Comparison of ENCODE assay signal across 38 mouse cellular contexts in genomic region chr16:57062045-57062444, GRCm38 (mm10). TPM values are rescaled to one million over a fixed set of nuclear protein-coding genes. Genes with fewer than 3 reads are reported as not detected.
"Had no signal": no experiment of that assay in that cellular context is flagged by ENCODE, and none has a peak within 500 bp of the region (broad histone marks: within the 10 kb centered on the region; RNA-seq: fewer than 3 reads in every experiment).

No protein-coding gene starts in this region.

- H3K36me3 ChIP-seq: heart, embryonic 12.5 days; heart, embryonic 13.5 days; heart, embryonic 15.5 days; hindbrain, embryonic 10.5 days; hindbrain, embryonic 12.5 days; hindbrain, embryonic 13.5 days; hindbrain, embryonic 15.5 days; intestine, embryonic 15.5 days; kidney, embryonic 15.5 days had no signal

- H3K9ac ChIP-seq: heart, embryonic 12.5 days; heart, embryonic 13.5 days; heart, embryonic 15.5 days; hindbrain, embryonic 12.5 days; hindbrain, embryonic 13.5 days; hindbrain, embryonic 14.5 days; hindbrain, embryonic 15.5 days; intestine, embryonic 15.5 days; kidney, embryonic 15.5 days had no signal

- DNase-seq: heart, postnatal 10 days; heart, postnatal 14 days; heart, postnatal 36 days; heart, postnatal 4 days; kidney, adult 11 months; kidney, adult 18-20 months; kidney, adult 2 months; kidney, adult 8-10 months; kidney, adult 9 months; kidney, postnatal 10 days; kidney, postnatal 14 days; kidney, postnatal 25 days; kidney, postnatal 36 days; kidney, postnatal 4 days; layer of hippocampus, adult 9-11 months; layer of hippocampus, postnatal 36 days had no signal

- ATAC-seq: hindbrain, embryonic 16.5 days; hindbrain, postnatal 0 days; inflammation-experienced regulatory T-cells, adult 6 months; intestine, embryonic 15.5 days; intestine, embryonic 16.5 days; intestine, postnatal 0 days had no signal

- H3K9me3 ChIP-seq: heart, embryonic 12.5 days; heart, embryonic 13.5 days; heart, embryonic 15.5 days; hindbrain, embryonic 10.5 days; hindbrain, embryonic 12.5 days; hindbrain, embryonic 13.5 days; hindbrain, embryonic 15.5 days; intestine, embryonic 15.5 days; kidney, embryonic 15.5 days had no signal

- H3K4me3 ChIP-seq: heart, embryonic 12.5 days; heart, embryonic 13.5 days; heart, embryonic 15.5 days; hindbrain, embryonic 10.5 days; hindbrain, embryonic 12.5 days; hindbrain, embryonic 13.5 days; hindbrain, embryonic 15.5 days; intestine, embryonic 15.5 days; kidney, embryonic 15.5 days; layer of hippocampus, adult 2 months; left cerebral cortex, adult 2 months had no signal

- H3K27me3 ChIP-seq: heart, embryonic 12.5 days; heart, embryonic 13.5 days; heart, embryonic 15.5 days; hindbrain, embryonic 12.5 days; hindbrain, embryonic 13.5 days; hindbrain, embryonic 15.5 days; intestine, embryonic 15.5 days; kidney, embryonic 15.5 days had no signal

- H3K27ac ChIP-seq: heart, embryonic 13.5 days; heart, embryonic 15.5 days; hindbrain, embryonic 10.5 days; hindbrain, embryonic 12.5 days; hindbrain, embryonic 13.5 days; hindbrain, embryonic 14.5 days; hindbrain, embryonic 15.5 days; hindbrain, postnatal 0 days; intestine, embryonic 15.5 days; kidney, embryonic 15.5 days; kidney, postnatal 0 days; layer of hippocampus, adult 2 months; left cerebral cortex, adult 2 months had no signal

- H3K4me1 ChIP-seq: heart, embryonic 12.5 days; heart, embryonic 13.5 days; heart, embryonic 15.5 days; hindbrain, embryonic 10.5 days; hindbrain, embryonic 12.5 days; hindbrain, embryonic 13.5 days; hindbrain, embryonic 15.5 days; intestine, embryonic 15.5 days; kidney, embryonic 15.5 days had no signal

- H3K4me2 ChIP-seq: heart, embryonic 12.5 days; heart, embryonic 13.5 days; heart, embryonic 15.5 days; hindbrain, embryonic 12.5 days; hindbrain, embryonic 13.5 days; hindbrain, embryonic 14.5 days; hindbrain, embryonic 15.5 days; intestine, embryonic 15.5 days; kidney, embryonic 15.5 days had no signal

RNA-seq across cellular contexts. Expression of gene Tmem45a2, which starts 9.1 kb away (rescaled TPM):
- polyA plus RNA-seq: heart, embryonic 12.5 days; heart, embryonic 16.5 days; hindbrain, embryonic 10.5 days; hindbrain, embryonic 11.5 days; inflammation-experienced regulatory T-cells, adult 6 months; intestine, embryonic 15.5 days; kidney, adult 2 months; kidney, embryonic 14.5 days; large intestine, adult 2 months had no signal
